Mouse (Mus musculus): ENCODE results near the gene Gorab. TPM values are rescaled to one million over a fixed set of nuclear protein-coding genes. Genes with fewer than 3 reads are reported as not detected.

Gene Gorab
- total RNA-seq (2023): 10 to 100 TPM; 13.3 to 14.1 TPM

GRCm38 (mm10) chr1:163403498-163404126, at the start of gene Gorab:
Gene Gorab, minus strand, starts transcription at chr1:163403669.

Other genes with a start within 250 kb of the Gorab start
- not detected for gene Prrx1, start 90.0 kb downstream of the Gorab start, total RNA-seq (2023)

All from T-cell, adult 66 days (primary cell).